Mouse (Mus musculus): ENCODE measurements around the gene Cttn. TPM values are rescaled to one million over a fixed set of nuclear protein-coding genes. Genes with fewer than 3 reads are reported as not detected.

The Cttn gene
- polyA plus RNA-seq (2017; shearing (Covaris generic)) = 3.8 TPM

DNA sequence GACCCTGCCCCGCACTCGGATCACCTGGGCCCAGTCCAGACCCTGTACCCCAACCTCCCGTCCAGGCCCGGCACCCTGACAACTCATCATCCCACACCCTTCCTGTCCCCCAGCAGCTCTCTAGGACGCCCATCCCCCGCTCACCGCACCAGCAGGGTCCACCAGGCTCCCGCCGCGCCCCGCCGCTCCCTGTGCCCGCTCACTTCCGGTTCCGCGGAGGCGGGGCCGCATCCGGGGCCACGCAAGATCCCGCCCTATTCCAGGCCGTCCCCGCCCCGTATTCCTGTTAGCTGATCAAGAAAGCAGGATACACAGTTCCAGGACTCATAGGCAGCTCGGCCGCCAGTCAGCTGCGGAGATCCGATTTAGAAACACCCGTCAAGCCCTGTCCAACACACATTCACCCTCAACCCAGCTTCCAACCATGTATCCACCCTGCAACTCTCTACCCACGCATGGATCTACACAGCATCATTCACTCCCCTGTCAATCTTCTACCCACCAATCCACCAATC, at the start of gene Cttn:
Gene Cttn, minus strand, starts transcription at position 465 of the 515 bp plus-strand sequence.

Other genes with a start within 250 kb of the Cttn start
- 10.1 TPM for gene Ppfia1, start 82.7 kb upstream of the Cttn start, polyA plus RNA-seq (2017; shearing (Covaris generic))
- 3.6 TPM for gene Fadd, start 111.5 kb upstream of the Cttn start, polyA plus RNA-seq (2017; shearing (Covaris generic))